In genomic region chr6:87386681-87387080, GRCm38 (mm10) we compare ENCODE assay signal across 18 mouse cellular contexts. TPM values are rescaled to one million over a fixed set of nuclear protein-coding genes. Genes with fewer than 3 reads are reported as not detected.
"Had no signal": no experiment of that assay in that cellular context is flagged by ENCODE, and none has a peak within 500 bp of the region (broad histone marks: within the 10 kb centered on the region; RNA-seq: fewer than 3 reads in every experiment).

No protein-coding gene starts in this region.

- H3K4me3 ChIP-seq: midbrain, embryonic 13.5 days; midbrain, embryonic 15.5 days; neural tube, embryonic 13.5 days; neural tube, embryonic 15.5 days had no signal

- H3K27ac ChIP-seq: midbrain, embryonic 13.5 days; midbrain, embryonic 15.5 days; neural tube, embryonic 13.5 days; neural tube, embryonic 15.5 days had no signal

- DNase-seq: thymus, adult 18-20 months had no signal

- H3K9me3 ChIP-seq: midbrain, embryonic 13.5 days; midbrain, embryonic 15.5 days; neural tube, embryonic 13.5 days; neural tube, embryonic 15.5 days had no signal

- H3K36me3 ChIP-seq: midbrain, embryonic 13.5 days; midbrain, embryonic 15.5 days; neural tube, embryonic 13.5 days; neural tube, embryonic 15.5 days had no signal

- H3K27me3 ChIP-seq: midbrain, embryonic 15.5 days; neural tube, embryonic 15.5 days had no signal

- H3K4me2 ChIP-seq: lung, embryonic 14.5 days; midbrain, embryonic 11.5 days; midbrain, embryonic 13.5 days; midbrain, embryonic 15.5 days; neural tube, embryonic 13.5 days had no signal

RNA-seq across cellular contexts. Expression of gene Gkn3, which starts 2.1 kb away (rescaled TPM):
- total RNA-seq: megakaryocyte, adult 5-6 weeks; megakaryocyte-erythroid progenitor cell, adult 5-6 weeks; monocyte, adult 5-6 weeks had no signal
- polyA plus RNA-seq: liver, embryonic 16.5 days; neural tube, embryonic 11.5 days; neural tube, embryonic 13.5 days; thymus, postnatal 0 days had no signal

RNA-seq across cellular contexts. Expression of gene Gkn2, which starts 13.5 kb away (rescaled TPM):
- total RNA-seq: megakaryocyte, adult 5-6 weeks; megakaryocyte-erythroid progenitor cell, adult 5-6 weeks; midbrain, postnatal 0 days; monocyte, adult 5-6 weeks had no signal
- polyA plus RNA-seq: liver, embryonic 16.5 days; lung, embryonic 14.5 days; midbrain, embryonic 11.5 days; midbrain, embryonic 13.5 days; midbrain, embryonic 15.5 days; midbrain, postnatal 0 days; neural tube, embryonic 11.5 days; neural tube, embryonic 13.5 days; neural tube, embryonic 15.5 days had no signal

RNA-seq across cellular contexts. Expression of gene Gkn1, which starts 35.9 kb away (rescaled TPM):
- total RNA-seq: megakaryocyte, adult 5-6 weeks; megakaryocyte-erythroid progenitor cell, adult 5-6 weeks; midbrain, postnatal 0 days; monocyte, adult 5-6 weeks had no signal
- polyA plus RNA-seq: liver, embryonic 16.5 days; lung, embryonic 14.5 days; lung, embryonic 16.5 days; midbrain, embryonic 11.5 days; midbrain, embryonic 13.5 days; midbrain, embryonic 15.5 days; midbrain, postnatal 0 days; neural tube, embryonic 11.5 days; neural tube, embryonic 13.5 days; neural tube, embryonic 15.5 days had no signal

RNA-seq across cellular contexts. Expression of gene Bmp10, which starts 42.1 kb away (rescaled TPM):
- total RNA-seq: megakaryocyte, adult 5-6 weeks; megakaryocyte-erythroid progenitor cell, adult 5-6 weeks; midbrain, postnatal 0 days; monocyte, adult 5-6 weeks had no signal
- polyA plus RNA-seq: lung, embryonic 14.5 days; midbrain, embryonic 11.5 days; midbrain, embryonic 13.5 days; midbrain, embryonic 15.5 days; midbrain, postnatal 0 days; neural tube, embryonic 11.5 days; neural tube, embryonic 13.5 days; neural tube, embryonic 15.5 days; small intestine, adult 2 months; stomach, embryonic 14.5 days; stomach, embryonic 16.5 days; thymus, postnatal 0 days had no signal

RNA-seq across cellular contexts. Expression of gene Antxr1, which starts 51.1 kb away (rescaled TPM):
- total RNA-seq: megakaryocyte-erythroid progenitor cell, adult 5-6 weeks; monocyte, adult 5-6 weeks had no signal
